Comparison of ENCODE assay signal across 9 mouse cellular contexts in genomic region chr3:87150056-87150688, GRCm38 (mm10). TPM values are rescaled to one million over a fixed set of nuclear protein-coding genes. Genes with fewer than 3 reads are reported as not detected.
DNase-seq lines count a peak whose midpoint lies in the region; ATAC-seq and TF ChIP-seq lines count a peak whose summit lies in the region.
"Had no signal": no experiment of that assay in that cellular context is flagged by ENCODE, and none has a peak within 500 bp of the region (broad histone marks: within the 10 kb centered on the region; RNA-seq: fewer than 3 reads in every experiment).

No protein-coding gene starts in this region.

- no peak for TF ChIP-seq POLR2A in cerebellum, adult 2 months (IDR thresholded peaks at IDR 0.05; ENCODE audit: borderline replicate concordance, insufficient read depth, low read length)

- peak overlapping the region; percentile 98 for H3K27ac ChIP-seq in kidney, embryonic 16.5 days (ENCODE audit: low read length)
- peak overlapping the region; percentile 98 for H3K27ac ChIP-seq in embryonic facial prominence, embryonic 12.5 days
- H3K27ac ChIP-seq in intestine, postnatal 0 days (ENCODE audit: low read depth, low read length) = peak overlapping the region; percentile 72
- peak overlapping the region; percentile 75 for H3K27ac ChIP-seq in neural tube, embryonic 14.5 days (ENCODE audit: low read depth, low read length)
- no peak overlapping the region for H3K27ac ChIP-seq in cerebellum, adult 2 months (ENCODE audit: insufficient read depth, low read length)

- peaks cover 67% of the 10 kb centered on the region for H3K4me1 ChIP-seq in kidney, embryonic 16.5 days (ENCODE audit: insufficient read depth, low read length)
- H3K4me1 ChIP-seq in embryonic facial prominence, embryonic 12.5 days = peaks cover 79% of the 10 kb centered on the region
- 0 out of 2 replicates have a peak, but pooled peaks cover 9% of the 10 kb centered on the region for H3K4me1 ChIP-seq in intestine, postnatal 0 days (replicated peaks; ENCODE audit: control insufficient read depth, insufficient read depth, low read length)
- peaks cover 42% of the 10 kb centered on the region for H3K4me1 ChIP-seq in neural tube, embryonic 14.5 days (ENCODE audit: control insufficient read depth, insufficient read depth, low read length)
- H3K4me1 ChIP-seq in cerebellum, adult 2 months (ENCODE audit: control insufficient read depth, insufficient read depth, low read length) = no peaks in the 10 kb centered on the region

- DNase-seq in kidney, adult 9 months = no peak
- DNase-seq in cerebellum, adult 9-10 months = no peak
- no peak for DNase-seq in cerebellum, adult 2 months
- no peak for DNase-seq in gastrocnemius, postnatal 10 days

- H3K9ac ChIP-seq in kidney, embryonic 16.5 days (replicated peaks; ENCODE audit: low read length) = peak overlapping the region; percentile 62
- H3K9ac ChIP-seq in embryonic facial prominence, embryonic 12.5 days = peak overlapping the region; percentile 17
- no peak overlapping the region for H3K9ac ChIP-seq in intestine, postnatal 0 days (ENCODE audit: low read depth, low read length)
- H3K9ac ChIP-seq in neural tube, embryonic 14.5 days (replicated peaks; ENCODE audit: low read depth, low read length) = no peak overlapping the region

- H3K36me3 ChIP-seq in kidney, embryonic 16.5 days (ENCODE audit: insufficient read depth, low read length) = no peaks in the 10 kb centered on the region
- peaks cover 14% of the 10 kb centered on the region for H3K36me3 ChIP-seq in embryonic facial prominence, embryonic 12.5 days
- no peaks in the 10 kb centered on the region for H3K36me3 ChIP-seq in intestine, postnatal 0 days (ENCODE audit: control insufficient read depth, insufficient read depth)
- no peaks in the 10 kb centered on the region for H3K36me3 ChIP-seq in neural tube, embryonic 14.5 days (ENCODE audit: control insufficient read depth, insufficient read depth, low read length)

- H3K4me2 ChIP-seq in kidney, embryonic 16.5 days (replicated peaks; ENCODE audit: low read depth, low read length) = 0 out of 2 replicates have a peak overlapping the region, but pooled peaks have one; percentile 26
- H3K4me2 ChIP-seq in embryonic facial prominence, embryonic 12.5 days (replicated peaks) = peak overlapping the region; percentile 27
- H3K4me2 ChIP-seq in intestine, postnatal 0 days (replicated peaks; ENCODE audit: low read depth) = no peak overlapping the region; the same call in 1 of the 2 replicates
- peak overlapping the region; percentile 21; the same call in 1 of the 2 replicates for H3K4me2 ChIP-seq in neural tube, embryonic 14.5 days (ENCODE audit: low read depth, low read length)

- no peak for ATAC-seq in kidney, embryonic 16.5 days (ENCODE audit: low FRiP score, low TSS enrichment)
- ATAC-seq in embryonic facial prominence, embryonic 12.5 days (ENCODE audit: insufficient number of reproducible peaks, insufficient read depth, low FRiP score, low TSS enrichment) = no peak
- no peak for ATAC-seq in intestine, postnatal 0 days
- ATAC-seq in neural tube, embryonic 14.5 days (ENCODE audit: low read depth) = no peak; the same call in 1 of the 2 replicates

- no peaks in the 10 kb centered on the region for H3K27me3 ChIP-seq in kidney, embryonic 16.5 days (ENCODE audit: insufficient read depth, low read length)
- no peaks in the 10 kb centered on the region for H3K27me3 ChIP-seq in embryonic facial prominence, embryonic 12.5 days
- H3K27me3 ChIP-seq in intestine, postnatal 0 days (replicated peaks; ENCODE audit: control insufficient read depth, insufficient read depth, low read length) = no peaks in the 10 kb centered on the region
- no peaks in the 10 kb centered on the region for H3K27me3 ChIP-seq in neural tube, embryonic 14.5 days (ENCODE audit: control insufficient read depth, insufficient read depth, low read length)
- H3K27me3 ChIP-seq in cerebellum, adult 2 months (ENCODE audit: control insufficient read depth, insufficient read depth, low read length) = no peaks in the 10 kb centered on the region

- no peak overlapping the region for H3K4me3 ChIP-seq in kidney, embryonic 16.5 days (ENCODE audit: low read length)
- no peak overlapping the region for H3K4me3 ChIP-seq in embryonic facial prominence, embryonic 12.5 days
- H3K4me3 ChIP-seq in intestine, postnatal 0 days (ENCODE audit: low read depth, low read length) = no peak overlapping the region
- H3K4me3 ChIP-seq in neural tube, embryonic 14.5 days (ENCODE audit: low read depth, low read length) = no peak overlapping the region
- H3K4me3 ChIP-seq in cerebellum, adult 2 months (replicated peaks; ENCODE audit: insufficient read depth, low read depth, low read length) = no peak overlapping the region

- no peaks in the 10 kb centered on the region for H3K9me3 ChIP-seq in kidney, embryonic 16.5 days (ENCODE audit: low read length)
- H3K9me3 ChIP-seq in embryonic facial prominence, embryonic 12.5 days = no peaks in the 10 kb centered on the region
- H3K9me3 ChIP-seq in intestine, postnatal 0 days (ENCODE audit: control insufficient read depth) = no peaks in the 10 kb centered on the region
- no peaks in the 10 kb centered on the region for H3K9me3 ChIP-seq in neural tube, embryonic 14.5 days (ENCODE audit: control insufficient read depth, low read length)

- WGBS in kidney, embryonic 16.5 days = 14% methylated on average over 8 of the region's 8 CpGs
- WGBS in embryonic facial prominence, embryonic 12.5 days = 2% methylated on average over 8 of the region's 8 CpGs
- 37% methylated on average over 8 of the region's 8 CpGs for WGBS in intestine, postnatal 0 days
- WGBS in neural tube, embryonic 14.5 days = 15% methylated on average over 8 of the region's 8 CpGs
- WGBS in cerebellum, adult 2 months = 64% methylated on average over 8 of the region's 8 CpGs

- no peak for TF ChIP-seq CTCF in intestine, postnatal 0 days (IDR thresholded peaks at IDR 0.05; ENCODE audit: low read depth)
- TF ChIP-seq CTCF in cerebellum, adult 2 months (IDR thresholded peaks at IDR 0.05; ENCODE audit: borderline replicate concordance, insufficient read depth, low read depth, low read length) = no peak

RNA-seq across cellular contexts. Expression of gene Kirrel, which starts 24.4 kb away (rescaled TPM):
- 16.4 and 18.6 TPM in 2 replicates for polyA plus RNA-seq in kidney, embryonic 16.5 days (2015; fragmentation: Nextera tagmentation; extraction: Ambion mirVana)
- polyA plus RNA-seq in embryonic facial prominence, embryonic 12.5 days (2016; fragmentation: Nextera tagmentation; extraction: Ambion mirVana) = 25.9 and 26.7 TPM in 2 replicates
- 3.8 and 4.4 TPM in 2 replicates for polyA plus RNA-seq in intestine, postnatal 0 days (2015; fragmentation: Nextera tagmentation; extraction: Ambion mirVana)
- polyA plus RNA-seq in neural tube, embryonic 14.5 days (2014; fragmentation: Nextera tagmentation; extraction: Ambion mirVana) = 3.9 and 4.9 TPM in 2 replicates
- polyA plus RNA-seq in cerebellum, adult 2 months (2012; rRNA removed) = 5.6 and 6.1 TPM in 2 replicates
- total RNA-seq in gastrocnemius, postnatal 10 days (2021) = 10 to 100 TPM; 13.7 to 19.0 TPM
- total RNA-seq: granulocyte monocyte progenitor cell, adult 5-6 weeks had no signal

Comparison
In these comparisons a context has a peak if more than half of its experiments do, and no peak if none do; other contexts are left out.
1. H3K9ac ChIP-seq: peak in kidney, embryonic 16.5 days (single experiment) and embryonic facial prominence, embryonic 12.5 days (single experiment); none in intestine, postnatal 0 days (single experiment) and neural tube, embryonic 14.5 days (single experiment).